Mouse (Mus musculus) liver, embryonic 14.5 days (tissue): ENCODE results near the gene Dnm1l.

Source experiments
- CTCF ChIP-seq: IDR thresholded peaks from 2 replicates; pipeline ENCODE4 v1.5.1; 2016; ENCODE audit warnings: antibody characterized with exemption, low read depth, control low read depth
- EP300 ChIP-seq: IDR thresholded peaks from 2 replicates; pipeline ENCODE4 v1.6.1; 2016; ENCODE audit warnings: antibody characterized with exemption, low read depth

DNA sequence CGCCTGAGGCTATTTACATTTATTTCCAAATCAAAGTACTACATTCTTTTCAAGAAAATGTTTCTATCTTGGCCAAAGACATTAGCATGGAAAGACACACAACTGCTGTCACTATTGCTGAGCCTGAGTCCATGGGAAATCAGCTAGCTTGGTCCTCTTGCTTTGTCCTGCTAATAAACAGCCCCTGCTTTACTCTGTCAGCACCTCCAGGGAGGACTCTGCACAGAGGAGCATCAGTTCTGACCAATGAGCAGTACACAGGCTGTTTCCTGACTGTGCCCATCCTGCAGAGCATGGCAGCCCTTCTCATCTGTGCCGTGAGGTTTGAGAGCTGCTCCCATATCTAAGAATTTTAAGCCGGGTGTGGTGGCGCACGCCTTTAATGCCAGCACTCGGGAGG is 85.0 kb downstream of the Dnm1l start:
- TF ChIP-seq CTCF (no peak), EP300 (no peak)
